Mouse (Mus musculus): ENCODE results near the gene Ttll12.

GRCm38 (mm10) chr15:83530688-83531087 lies 64.3 kb downstream of the Ttll12 start:
- TF ChIP-seq CTCF (IDR thresholded peaks at IDR 0.05; ENCODE audit: borderline replicate concordance, insufficient read depth, low read depth, low read length) (no peak), POLR2A (IDR thresholded peaks at IDR 0.05; ENCODE audit: borderline replicate concordance, insufficient read depth, low read length) (no peak)

Measured in cerebellum, adult 2 months (tissue).